Mouse (Mus musculus) layer of hippocampus, adult 9-10 months (tissue): ENCODE data around the gene Lrrn2.

ENCODE experiments used
- DNase-seq: peaks from one replicate; pipeline ENCODE4 v3.0.0; 2022; ENCODE audit warnings: low spot score

Gene Lrrn2

DNA sequence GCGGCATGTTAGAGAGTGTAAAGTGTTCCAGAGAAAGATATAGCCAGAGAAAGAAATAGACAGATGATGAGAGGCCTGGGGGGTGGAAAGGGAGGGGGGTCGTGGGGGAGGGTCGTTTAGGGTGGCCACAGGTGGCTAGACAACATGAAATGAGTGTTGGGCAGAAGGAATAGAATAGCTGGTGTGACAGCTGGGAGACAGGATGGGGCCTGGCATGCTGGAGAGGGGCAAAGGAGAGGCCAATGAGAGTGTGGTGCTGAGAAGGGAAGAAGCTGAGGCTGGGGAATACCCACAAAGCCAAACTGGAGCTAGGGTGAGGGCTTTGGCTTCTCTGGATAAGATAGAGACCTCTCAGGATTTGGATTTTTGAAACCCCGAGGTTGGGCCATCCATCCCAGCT lies 6.6 kb downstream of the Lrrn2 start:
- no peak for DNase-seq

DNA sequence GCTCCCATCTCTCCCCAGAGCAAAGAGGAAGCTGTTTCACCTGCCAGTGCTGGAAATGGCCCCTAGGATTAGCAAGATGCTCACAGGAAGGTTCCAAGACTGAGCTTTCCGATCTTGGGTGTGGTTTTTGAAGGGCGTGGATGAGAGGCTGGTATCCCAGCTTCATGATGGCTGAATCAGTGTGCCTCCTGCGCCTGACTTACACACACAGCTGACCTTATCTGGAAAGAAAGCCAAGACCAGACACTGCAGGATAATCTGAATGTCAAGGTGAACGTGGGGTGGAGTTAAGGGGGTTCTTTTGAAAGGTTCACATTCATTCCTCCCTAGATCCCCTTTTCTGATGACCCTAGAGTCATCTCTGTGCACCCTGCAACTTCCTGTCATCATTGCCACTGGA lies 8.7 kb downstream of the Lrrn2 start:
- DNase-seq, result no peak

DNA sequence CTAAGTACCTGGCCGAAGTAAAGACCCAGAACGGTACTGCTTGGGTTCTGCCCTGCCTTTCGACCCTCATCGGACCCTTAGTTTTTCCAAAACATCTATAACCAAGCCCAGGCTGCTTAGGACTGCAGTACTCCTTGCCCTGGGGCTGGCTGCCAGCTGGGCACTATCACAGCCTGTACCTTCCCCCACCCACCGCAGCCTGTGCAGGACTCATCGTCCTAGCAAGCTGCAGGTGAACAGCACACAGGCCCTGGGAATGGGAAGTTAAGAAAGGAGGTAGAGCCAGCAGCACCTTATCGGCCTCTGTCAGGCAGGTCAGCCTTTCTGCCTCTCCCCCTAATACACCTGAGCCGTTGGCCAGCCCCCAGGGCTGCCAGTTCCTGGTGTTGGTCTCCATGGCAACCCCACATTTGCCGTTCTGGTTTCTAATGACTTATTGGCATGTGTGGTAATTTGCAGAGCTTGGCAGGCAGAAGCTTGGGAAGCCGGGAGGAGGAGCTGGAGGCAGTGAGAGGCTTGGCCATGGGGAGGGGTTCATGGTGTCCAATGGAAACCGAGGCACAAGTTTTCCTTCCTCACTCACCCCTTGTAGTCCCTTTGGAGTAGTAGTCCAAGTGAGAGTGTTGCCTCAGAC lies 10.2 kb downstream of the Lrrn2 start:
- no peak for DNase-seq

DNA sequence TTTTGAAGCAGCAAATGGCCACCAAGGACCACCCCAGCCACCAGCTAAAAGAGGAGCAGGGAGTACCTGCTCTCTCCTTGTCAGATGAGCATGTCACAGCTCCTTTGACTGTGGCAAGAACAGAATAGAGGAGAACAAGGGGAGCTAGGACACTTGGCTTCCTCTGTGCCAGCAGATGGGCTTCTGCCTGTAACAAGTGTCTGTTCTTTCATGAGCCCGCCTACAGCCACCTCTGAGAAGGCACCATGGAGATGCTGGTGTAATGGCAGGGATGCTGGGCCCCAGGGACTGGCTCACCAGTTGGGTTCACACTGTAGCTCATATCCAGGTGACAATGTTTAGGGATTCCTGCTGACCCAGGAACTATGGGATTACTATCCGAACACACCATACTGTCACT lies 12.0 kb downstream of the Lrrn2 start:
- no peak for DNase-seq

DNA sequence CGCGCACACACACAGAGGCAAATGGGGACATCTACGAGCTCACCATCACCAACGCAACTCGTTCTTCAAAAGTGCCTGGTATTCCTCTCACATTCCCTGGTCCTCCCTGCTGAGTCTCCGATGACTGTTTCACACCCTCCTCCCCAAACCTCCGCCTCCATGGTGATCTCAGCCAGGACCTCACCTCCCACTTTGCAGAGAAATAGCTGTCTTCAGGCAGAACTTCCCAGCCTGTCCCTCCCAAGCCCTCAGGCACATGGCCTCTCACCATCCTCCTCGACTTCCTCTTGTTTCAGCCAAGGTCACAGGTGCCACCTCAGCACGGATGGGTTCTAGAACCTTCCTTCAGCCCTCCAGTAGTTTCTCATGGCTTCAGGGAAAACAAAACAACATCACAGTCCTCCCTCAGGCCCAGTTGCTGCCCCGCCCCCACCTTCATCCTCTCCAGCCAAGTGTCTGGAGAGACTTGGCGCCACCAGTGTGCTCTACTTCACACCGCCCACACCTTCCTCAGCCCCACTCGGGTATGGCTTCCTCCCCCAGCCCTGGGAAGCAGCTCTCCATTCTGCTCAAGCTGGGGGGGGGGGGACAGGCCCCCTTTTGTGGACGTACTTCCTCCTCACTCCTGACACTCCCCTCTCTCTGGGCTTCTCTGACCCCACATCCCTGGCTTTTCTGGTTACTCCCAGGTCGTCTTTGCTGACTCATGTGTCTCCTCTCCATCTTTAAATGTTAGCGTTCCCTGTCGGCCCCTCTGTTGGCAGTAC lies 13.4 kb downstream of the Lrrn2 start:
- no peak for DNase-seq

DNA sequence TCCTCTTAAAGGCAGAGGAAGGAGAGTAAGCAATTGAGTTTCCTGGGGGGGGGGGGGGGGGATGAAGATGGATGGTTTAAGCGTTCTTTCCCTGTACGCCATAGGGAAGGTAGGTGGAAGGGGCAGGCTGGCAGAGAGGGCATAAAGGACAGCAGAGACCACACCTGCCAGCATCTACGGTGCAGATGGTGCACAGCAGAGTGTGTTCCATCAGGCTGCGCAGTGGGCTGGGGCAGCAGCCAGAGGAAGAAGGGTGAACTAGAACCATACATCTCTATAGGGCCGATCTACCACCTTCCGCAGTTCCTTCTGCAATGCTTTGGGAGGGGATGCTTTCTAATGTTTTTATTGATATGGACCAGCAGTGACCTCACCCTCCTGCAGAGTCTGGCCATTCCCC lies 19.0 kb downstream of the Lrrn2 start:
- DNase-seq, result no peak

DNA sequence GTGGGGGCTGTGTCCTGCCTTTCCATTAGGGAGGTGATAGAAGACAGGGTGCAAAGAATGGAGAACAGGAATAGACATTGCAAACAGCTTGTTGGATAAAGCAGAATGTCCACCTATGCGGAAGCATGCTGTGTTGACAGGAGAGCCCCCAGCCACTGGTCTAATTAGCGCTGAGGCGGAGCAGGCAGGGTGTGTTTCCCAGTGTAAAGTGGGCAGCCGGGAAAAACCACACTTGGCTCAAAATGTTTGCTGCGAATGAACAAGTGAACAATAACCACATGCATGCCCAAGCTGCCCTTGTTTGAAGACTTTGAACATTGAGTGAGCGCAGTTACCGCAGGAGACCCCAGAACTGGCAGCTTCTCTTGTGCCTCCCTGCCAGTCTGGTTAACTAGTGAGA lies 19.6 kb downstream of the Lrrn2 start:
- no peak for DNase-seq

DNA sequence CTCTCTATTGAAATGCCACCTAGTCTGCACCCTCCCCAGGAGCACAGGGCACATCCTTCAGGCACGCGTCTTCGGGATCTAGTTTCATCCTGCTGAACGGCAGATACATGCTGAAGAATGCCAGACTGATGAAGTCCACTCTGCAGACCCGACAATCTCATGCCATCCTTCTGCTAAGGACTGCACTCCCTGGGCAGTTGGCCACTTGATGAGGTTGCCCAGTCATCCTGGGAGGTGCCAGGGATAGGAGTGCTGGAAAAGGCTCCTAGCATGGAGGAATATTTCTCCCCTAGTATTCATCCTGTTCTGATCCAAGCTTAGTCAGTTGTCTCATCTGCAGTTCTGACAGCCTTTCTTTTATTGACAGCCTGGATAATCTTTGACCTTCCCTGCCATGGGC lies 20.9 kb downstream of the Lrrn2 start:
- no peak for DNase-seq

DNA sequence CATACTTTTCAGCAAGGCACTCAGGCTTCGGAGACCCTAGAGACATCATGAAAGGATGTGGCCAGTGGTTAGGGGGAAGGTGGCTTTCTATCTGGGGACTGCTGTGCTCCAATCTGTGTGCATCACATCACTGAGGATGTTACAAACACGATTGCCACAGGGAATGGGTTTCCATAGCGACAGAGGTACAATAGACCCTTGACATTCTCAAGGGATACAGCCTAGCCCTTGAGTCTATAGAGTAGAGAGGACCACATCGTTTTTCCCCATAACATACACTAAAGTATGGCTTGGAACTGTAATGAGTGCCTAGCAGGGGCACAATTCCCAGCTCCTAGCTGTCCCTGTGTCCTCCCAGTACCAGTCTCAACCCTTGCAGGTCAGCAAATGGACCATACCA lies 23.4 kb downstream of the Lrrn2 start:
- DNase-seq, result no peak

DNA sequence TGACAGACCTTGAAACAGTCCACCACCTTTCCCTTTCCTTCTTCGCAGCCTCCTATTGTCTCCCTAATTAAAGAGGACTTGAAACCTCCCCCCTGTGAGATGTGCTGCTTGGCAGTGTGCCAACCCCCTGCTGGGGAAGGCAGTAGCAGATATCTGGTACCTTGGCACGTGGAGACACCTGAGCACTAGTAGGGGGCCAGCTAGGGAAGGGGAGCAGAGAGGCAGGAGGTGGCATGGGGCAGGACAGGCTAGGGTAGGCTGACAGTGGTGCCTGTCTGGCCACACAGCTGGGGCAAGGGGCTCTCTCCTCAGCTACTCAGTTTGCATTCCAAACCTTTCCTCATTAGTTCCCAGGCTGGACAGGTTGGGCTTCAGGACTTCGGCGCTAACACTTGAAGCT lies 29.0 kb downstream of the Lrrn2 start:
- DNase-seq, result no peak

DNA sequence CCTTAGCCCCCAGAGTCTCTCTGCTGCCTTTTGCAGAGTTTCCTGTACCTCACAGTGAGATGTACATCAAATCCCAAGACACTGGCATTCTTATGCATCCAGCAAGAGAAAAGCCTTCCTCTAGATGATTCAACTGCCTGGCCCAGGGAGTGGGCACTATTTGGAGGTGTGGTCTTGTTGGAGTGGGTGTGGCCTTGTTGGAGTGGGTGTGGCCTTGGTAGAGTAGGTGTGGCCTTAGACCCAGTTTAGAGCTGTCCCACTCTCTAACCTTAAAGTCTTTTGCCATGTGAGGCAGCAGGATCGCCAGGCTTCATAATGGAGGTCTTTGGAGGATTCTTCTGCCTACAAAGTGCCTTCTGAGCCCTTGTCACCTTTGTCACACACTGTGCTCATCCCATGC lies 29.9 kb downstream of the Lrrn2 start:
- DNase-seq, result no peak

DNA sequence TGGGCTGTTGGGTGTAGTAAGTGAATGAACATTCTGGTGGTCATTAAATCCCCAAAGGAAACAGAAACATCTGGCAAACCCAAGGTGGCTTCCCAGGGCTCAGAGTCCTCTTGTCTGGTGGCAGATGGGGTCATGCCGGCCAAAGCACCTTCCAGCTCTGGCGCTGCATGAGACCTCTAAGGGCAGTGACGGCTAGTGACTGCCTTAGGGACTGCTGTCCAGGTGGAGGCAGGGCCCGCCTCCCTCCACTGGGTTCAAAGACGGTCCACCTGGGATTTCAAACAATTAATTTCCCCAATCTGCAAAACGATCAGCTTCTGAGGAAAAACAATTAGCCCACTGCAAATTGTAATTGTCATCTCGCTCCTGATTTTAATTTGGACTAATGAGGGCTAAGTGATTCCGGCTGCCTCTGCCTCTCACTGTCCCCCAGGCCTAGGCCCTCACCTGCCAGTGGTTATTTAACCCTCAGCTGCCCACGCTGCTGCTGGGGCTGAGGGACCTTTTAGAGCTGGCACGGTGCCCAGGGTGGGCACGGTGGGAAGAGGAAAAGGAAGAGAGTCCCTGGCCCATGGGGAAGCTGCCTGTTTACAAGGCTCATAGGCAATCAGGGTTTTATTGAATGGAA lies 30.5 kb downstream of the Lrrn2 start:
- no peak for DNase-seq

DNA sequence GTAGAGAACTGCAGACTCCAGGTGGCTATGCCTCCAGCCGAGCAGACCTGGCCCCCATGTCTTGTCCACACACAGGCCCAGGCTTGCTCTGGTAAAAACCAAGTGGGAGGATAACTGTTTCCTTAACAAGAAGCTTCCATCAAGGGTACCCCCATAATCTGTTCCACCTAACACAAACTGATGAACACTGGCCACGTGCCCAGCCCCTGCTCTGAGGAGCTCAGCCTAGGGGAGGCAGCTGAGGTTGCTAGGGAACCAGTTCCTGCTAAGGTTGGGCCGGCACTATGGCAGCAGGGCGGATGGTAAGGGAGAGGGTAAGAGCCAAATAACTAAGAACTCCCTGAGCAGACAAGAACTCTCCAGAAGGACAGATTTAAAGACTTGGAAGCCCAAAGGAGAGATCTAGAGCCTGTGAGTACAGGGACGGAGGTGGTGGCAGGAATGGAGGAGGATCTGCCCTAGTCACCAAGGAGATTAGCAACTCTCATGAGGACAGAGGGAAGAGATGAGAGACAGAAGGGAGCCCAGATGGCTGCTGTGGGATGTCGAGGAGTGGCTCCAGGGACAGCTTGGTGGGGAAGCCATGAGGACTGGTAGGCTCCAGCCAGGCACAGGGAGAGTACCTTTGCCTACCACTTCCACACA lies 35.9 kb downstream of the Lrrn2 start:
- peak; percentile 55 for DNase-seq

DNA sequence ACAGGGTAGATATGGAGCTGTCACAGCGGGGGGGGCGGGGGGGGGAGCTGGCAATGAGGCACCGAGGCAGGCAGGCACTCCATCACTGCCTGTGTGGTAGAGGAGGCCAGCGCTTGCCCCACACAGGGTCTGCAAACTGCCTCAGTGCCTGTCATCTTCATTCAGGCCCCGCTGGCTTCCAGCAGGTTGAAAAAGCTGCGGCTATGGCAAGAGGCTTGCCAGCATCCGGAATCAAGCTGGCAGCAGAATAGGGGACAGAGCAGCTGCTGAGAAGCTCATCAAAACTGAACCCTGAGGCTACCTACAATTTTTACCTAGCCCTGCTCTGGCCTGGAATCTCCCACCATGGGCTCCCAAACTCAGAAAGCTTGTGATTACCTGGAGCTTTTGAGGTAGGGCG lies 37.5 kb downstream of the Lrrn2 start:
- no peak for DNase-seq

DNA sequence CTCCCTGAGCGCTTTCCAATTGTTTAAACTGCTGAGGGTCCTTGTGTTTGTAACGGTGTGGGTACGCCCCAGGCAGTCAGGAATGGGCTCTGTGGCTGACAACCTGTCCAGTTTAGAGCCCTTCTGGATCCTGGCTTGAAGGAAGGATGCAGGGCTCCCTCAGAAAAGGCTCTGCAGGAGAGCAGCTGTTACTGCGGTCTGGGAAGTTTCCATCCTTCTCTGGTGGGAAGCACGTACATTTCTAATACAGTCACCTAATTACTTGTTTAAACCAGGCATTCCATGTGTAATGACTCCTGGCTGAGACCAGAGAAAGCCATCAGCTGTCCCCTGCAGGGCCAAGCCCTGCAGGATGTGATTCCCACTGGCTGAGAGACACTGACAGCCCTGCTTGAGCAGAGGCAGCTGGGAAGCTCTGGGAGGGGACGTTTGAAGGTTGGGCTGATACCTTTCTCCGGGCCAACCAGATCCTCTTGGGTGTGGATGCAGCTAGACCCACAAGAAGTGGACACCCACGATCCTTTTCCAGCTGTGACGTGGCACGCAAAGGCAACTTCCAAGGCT lies 38.1 kb downstream of the Lrrn2 start:
- no peak for DNase-seq

DNA sequence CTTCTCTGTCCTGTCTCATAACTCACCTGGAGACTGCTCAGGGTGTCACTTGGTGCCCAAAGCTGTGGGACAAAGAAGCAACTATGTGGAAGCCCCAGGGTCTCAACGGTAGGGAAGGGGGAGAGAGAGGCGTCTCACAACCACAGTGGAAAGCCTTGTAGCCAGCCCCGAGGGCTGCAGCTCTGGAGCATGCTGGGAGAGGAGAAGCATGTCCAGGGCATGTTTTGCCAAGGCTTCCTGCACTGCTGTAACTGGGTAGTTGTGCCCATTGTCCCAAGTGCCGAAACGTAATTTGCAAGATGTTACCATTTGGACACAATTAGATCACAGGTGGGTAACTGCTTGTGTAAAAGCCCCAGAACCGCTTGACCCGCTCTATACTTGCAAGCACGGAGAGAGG lies 39.2 kb downstream of the Lrrn2 start:
- no peak for DNase-seq

DNA sequence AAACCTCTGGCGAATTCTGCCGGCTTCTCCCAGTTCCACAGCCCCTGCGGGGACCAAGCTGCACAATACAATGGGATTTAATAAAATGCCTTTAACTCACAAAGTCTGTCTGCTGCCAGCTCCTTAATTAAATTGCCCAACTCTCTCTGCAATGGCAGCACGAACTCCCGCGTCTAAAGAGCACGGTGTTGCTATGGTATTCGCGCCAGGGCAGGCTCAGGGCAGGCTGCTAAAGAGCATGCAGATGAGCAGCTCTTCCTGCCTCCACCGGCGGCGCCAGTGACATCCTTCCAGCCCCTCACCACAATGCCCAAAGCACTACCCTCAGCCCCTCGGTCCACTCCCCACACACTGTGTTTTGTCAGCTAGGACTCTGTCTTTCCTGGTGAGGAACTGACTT lies 41.0 kb downstream of the Lrrn2 start:
- DNase-seq, result no peak

DNA sequence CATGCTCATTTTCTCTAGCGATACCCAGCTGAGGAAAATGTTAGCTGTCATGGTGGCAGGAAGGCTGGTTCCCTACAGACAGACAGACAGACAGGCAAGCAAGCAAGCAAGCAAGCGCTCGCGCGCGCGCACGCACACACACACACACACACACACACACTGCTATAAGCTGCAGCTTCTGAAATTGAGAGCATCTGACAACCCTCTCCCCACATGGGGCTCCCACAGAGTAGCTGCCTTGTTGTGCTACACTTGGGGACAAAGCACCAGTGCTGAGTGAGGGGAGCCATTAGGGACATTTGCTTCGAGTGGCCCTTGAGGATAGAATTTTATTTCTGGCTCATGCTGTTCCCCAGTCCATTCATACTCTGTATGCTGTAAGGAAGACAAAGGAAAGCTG lies 42.2 kb downstream of the Lrrn2 start:
- DNase-seq, result no peak

DNA sequence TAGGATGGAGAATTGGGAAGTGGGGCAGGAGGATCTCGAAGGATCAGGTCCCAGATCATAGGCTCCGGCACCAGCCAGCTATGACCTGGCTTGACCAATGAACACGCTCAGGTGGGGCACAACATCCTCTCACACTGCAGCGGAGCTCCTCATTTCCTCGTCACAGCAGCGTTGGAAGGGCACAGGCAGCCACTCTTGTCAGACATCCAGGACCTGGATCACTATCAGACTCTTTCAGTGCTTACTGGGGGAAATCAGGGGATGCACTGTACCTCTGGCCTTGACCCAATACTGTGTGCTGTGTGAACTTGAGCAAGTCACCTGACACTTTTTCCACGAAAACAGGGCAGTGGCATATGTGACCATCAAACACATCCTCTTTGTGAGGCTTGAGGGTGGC lies 45.2 kb downstream of the Lrrn2 start:
- DNase-seq, result no peak

DNA sequence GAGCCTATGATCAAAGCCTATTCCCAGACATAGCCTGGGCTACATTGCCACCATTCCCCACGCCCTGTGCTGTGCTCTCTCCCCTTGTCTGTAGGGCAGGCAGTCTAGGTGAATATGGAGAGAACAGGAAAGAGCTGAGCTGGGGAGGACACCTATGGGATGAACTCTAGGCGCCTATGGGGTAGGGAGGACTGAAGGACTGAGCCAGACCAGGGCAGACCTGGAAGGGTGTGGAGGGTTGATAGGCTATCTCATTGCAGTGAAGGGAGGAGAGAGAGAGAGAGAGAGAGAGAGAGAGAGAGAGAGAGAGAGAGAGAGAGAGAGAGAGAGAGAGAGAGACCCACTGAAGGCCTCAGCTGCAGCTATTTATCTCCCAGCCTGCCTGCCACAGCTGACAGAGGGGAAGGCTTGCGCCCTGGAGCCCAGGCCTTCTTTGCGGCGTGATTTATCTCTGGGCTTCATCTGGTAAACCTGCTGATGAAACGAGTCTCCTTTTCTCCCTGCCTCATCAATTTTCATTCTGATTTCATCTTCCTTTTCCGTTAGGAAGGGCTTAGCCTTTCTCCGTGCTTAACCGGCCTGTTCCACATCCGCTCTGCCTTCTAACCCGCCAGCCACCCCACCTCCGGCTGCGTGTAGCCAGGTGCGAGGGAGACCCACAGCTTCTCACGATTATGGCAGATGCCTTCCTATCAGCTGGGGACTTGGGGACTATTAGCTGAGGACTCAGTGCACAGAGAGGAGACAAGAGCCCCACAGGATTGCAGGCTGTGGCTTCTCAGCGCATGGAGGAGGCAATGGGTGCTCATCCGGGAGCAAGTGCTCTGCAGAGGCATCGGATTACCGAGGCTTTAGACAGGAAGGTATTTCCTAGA lies 48.2 kb downstream of the Lrrn2 start:
- no peak for DNase-seq

DNA sequence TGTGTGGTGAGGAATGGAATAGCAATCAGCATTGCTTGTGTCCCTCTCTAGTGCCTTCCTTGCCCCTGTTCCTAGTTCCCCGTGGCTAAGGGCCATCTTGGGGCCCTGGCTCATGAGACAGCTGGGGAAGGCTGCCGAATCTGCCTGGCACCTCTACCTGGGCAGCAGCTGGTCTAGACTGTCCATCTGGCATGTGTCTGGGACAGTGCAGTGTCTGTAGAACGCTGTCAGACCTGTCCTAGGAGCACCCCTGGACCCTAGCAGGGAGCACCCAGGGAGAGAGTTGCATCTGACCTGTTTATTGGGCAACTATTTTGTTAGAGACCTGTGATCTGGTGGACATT lies 48.8 kb downstream of the Lrrn2 start:
- DNase-seq, result no peak

DNA sequence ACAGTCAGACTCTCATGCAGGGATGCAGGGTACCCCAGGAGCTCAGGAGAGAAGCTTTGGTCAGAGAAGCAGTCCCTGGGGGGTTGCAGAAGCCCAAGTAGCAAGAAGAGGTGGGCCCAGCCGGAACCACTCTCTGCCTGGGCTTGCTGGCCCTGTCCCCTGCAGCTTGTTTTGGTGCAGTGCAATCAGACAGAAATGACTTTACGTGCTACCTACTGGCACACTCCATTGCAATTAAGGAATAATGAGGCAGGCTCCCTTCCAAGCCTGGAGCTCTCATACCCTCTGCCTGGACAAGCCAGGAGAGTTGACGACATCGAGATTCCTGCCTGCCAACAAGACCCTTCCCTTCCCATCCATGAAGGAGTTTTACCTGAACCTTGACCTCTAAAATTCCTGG lies 50.2 kb downstream of the Lrrn2 start:
- DNase-seq, result no peak
